Mouse (Mus musculus): ENCODE results near the gene Prss47.

- TF ChIP-seq CTCF (IDR thresholded peaks at IDR 0.05; ENCODE audit: borderline replicate concordance, insufficient read depth, low read length) (no peak), POLR2A (IDR thresholded peaks at IDR 0.05; ENCODE audit: low read depth, low read length) (no peak)
Measured at GRCm38 (mm10) chr13:65101232-65101631, 48.7 kb upstream of the Prss47 start.
